Mouse (Mus musculus) left cerebral cortex, postnatal 14 days (tissue): ENCODE measurements at regions not wholly inside any gene's neighbourhood (a gene's known extent, or its start where the extent isn't known, plus 50 kb on each side); places are given as distances from the start of the nearest gene placed in this dataset.
"Not testable (repeated sequence)": the region's sequence is repeated elsewhere in the genome, so short reads cannot be mapped to it uniquely, and the experiment has no call there.

ENCODE experiments used
- DNase-seq, 2 experiments: peaks; one replicate each; pipeline ENCODE4 v3.0.0; 2021 to 2022; ENCODE audit warnings: low spot score in 2 of 2, mixed read lengths in 1 of 2
- intact Hi-C: fragments of 180-260 bp; cut with DNase I; formaldehyde crosslinking; loops from one replicate; pipeline ENCODE4 v1.15.1; 2025

DNA sequence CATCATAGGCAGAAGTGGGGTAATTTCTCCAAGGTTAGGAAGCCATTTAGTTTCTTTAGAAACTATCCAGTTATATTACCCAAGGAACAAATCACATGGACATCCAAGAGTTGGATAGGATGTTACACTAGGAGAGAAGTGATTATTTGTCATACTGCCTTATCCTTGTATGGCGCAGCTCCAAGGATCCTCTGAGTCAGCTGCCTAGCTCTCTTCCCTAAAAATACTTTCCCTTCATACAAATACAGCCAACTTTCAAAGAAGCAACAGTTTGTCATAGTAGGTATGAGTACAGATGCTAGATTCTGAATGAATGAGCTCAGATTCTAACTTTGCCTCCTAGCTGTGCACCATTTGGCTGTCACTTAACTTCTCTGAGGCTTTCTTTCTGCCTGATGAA, 492.9 kb upstream of the Gm9747 start:
- peak; percentile 8 to 10 for DNase-seq
- intact Hi-C loops: no loop called here

DNA sequence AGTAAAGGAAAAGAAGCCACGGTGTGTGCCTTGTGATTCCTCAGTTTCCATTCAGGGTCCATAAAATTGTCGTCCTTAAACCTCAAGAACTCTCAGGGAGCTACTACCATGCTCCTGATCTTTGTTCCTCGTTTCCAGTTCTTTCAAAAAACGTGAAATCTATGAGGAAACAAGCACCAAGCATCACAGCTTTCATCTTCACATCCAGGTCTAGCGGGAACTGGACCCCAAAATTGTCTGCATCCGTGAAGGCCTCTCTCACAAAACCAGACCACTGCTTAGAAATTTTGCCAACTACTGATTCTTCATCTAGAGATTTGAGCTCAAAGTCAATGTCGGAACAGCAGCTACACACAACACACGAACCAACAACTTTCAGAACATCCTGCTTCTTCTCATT, 491.0 kb upstream of the Gm9747 start:
- intact Hi-C loops, DNase-seq: not testable (repeated sequence)

- peak; percentile 14 to 46 for DNase-seq
- intact Hi-C loops: no loop called here
These were observed 488.4 kb upstream of the Gm9747 start for GRCm38 (mm10) chr1:81744524-81744923.

DNA sequence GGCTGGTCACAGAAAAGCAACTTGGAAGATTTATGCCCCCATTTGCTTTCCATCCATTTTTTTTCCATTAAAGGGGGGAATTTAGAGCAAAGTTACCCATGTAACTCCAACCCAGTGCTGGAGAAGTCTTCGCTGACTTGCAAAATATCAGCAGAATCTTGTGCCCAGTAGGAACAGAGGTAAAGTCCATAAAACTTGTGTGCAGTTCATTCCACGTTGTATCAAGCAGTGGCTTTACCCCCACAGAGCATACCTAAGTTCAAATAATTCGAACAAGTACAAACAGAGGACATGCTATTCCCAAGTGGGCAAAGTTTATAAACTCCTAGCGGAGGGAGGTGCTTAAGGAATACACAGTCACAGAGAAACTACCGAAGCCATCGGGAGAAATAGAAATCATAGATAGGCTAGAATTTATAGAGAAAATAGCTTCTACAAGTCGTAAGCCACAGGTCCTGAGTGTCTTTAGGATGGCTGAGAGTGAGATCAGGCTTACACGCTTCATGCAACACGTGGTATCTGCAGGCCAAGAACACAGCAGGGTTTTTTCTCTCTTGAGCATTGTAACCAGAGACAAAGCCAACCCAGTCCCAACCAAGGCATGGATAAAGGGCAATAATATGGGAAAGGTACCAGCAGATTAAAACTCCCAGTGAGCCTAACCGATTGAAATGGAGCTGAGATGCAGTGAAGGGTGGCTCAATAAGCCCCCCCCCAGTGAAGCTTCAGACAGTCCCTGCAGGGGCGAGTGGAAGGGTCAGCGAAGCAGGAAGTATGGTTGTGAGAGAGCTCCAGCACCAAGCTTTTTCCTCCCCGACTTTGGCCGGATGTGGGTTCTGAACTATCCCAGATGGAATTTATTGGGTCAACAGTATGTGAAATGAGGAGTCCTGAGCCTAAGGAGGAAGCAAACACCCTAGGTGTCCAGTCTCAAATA, 487.6 kb upstream of the Gm9747 start:
- intact Hi-C loops: no loop called here
- no peak for DNase-seq

GRCm38 (mm10) chr1:81746013-81746412, 486.9 kb upstream of the Gm9747 start:
- no peak for DNase-seq
- intact Hi-C loops: no loop called here

DNA sequence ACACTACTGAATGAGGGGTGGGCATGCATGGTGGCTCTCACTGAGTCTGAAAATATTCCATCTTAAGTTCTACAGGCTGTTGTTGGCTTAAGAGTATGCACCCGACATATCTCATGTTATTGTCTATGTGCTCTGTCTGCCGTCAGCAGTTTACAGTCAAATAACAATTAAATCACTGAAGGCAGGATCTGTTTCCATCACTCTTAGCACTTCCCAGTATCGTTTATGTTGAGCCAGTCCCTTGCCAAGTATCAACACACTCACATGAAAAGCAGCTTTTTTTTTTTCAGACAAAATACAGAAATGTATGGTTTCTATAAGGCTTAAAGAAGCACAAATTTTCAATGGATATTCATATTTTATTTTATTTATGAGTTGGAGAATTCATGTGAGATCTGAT, 485.9 kb upstream of the Gm9747 start:
- DNase-seq: no peak
- intact Hi-C loops: no loop called here

DNA sequence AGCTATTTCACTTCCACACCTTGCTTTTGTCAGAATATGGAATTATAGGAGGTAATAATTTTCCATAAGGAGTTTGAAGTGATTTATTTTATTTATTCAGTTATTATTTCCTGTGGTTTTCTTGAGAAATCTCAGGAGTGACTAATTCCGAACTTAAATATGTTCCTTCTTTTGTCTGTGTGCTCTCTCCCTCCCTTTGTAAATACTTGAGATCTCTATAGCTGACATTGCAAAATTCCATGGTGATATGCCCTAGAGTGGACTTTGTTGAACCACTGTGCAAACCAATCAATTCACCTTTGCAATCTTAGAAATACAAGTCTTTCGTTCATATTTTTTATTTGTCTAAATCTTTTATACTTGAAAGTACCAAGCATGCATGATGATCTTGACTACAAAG, 478.8 kb upstream of the Gm9747 start:
- DNase-seq: no peak
- intact Hi-C loops: no loop called here

DNA sequence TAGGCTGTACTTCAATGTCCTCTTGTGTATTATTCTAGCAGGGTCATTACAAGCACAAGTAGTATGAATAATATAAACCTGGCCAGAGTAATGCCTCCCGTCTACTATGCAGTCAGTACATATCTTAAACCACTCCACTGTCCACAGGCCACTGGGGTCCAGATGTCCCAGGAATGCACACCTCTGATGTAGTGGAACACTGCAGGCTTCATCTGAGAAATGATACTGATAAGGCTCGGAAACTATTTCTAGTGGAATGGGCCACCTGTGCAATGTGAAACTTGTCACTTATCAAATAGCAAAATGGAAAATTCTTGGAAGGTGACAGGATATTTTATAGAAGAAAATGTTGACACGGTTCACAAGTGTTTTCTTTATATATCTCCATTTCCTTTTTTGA, 477.6 kb upstream of the Gm9747 start:
- intact Hi-C loops: no loop called here
- DNase-seq: no peak

GRCm38 (mm10) chr1:81755694-81756093, 477.2 kb upstream of the Gm9747 start:
- intact Hi-C loops: no loop called here
- no peak for DNase-seq

GRCm38 (mm10) chr1:81759919-81760318, 473.0 kb upstream of the Gm9747 start:
- intact Hi-C loops: no loop called here
- DNase-seq: no peak

DNA sequence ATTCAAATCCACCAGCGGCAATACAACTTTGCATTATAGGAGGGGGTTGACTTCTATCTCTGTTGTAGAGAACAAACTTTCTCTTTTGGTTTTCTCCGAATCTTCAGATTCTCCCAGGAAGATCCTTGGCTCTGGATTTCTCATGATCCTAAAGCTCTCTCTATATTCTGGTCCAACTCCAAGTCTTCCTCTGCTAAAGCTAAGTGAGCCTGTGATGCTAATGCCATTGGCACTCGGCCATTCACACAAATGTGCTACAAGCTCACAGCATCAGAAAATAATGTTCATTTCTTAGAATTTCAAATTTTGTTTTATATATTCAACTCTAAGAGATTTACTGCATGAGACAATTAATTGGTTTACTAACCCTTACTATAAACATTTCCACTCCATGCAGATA, 461.2 kb upstream of the Gm9747 start:
- intact Hi-C loops: no loop called here
- DNase-seq: peak; percentile 7 to 30

GRCm38 (mm10) chr1:81780583-81780982, 452.3 kb upstream of the Gm9747 start:
- intact Hi-C loops: no loop called here
- DNase-seq: no peak

- no peak for DNase-seq
- intact Hi-C loops: no loop called here
These were observed 448.6 kb upstream of the Gm9747 start for GRCm38 (mm10) chr1:81784305-81784704.

DNA sequence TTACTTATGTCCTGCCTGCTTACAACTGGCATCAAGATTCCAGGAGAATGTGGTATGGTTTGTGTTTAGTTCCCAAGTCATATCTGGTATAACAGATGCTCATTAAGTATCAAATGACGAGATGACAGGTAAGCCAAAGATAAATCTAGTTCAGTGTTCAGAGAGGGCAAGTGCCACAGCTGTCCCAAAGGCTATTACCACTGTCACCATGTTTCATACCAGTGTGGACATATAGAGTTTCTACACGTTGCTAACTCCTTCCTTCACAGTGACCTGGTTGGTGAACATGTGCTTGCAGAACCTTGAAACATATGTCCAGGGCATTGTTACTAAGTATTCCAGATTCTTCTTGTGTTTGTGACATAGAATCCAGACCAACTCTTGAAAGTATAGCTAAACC, 438.1 kb upstream of the Gm9747 start:
- intact Hi-C loops: no loop called here
- no peak for DNase-seq

DNA sequence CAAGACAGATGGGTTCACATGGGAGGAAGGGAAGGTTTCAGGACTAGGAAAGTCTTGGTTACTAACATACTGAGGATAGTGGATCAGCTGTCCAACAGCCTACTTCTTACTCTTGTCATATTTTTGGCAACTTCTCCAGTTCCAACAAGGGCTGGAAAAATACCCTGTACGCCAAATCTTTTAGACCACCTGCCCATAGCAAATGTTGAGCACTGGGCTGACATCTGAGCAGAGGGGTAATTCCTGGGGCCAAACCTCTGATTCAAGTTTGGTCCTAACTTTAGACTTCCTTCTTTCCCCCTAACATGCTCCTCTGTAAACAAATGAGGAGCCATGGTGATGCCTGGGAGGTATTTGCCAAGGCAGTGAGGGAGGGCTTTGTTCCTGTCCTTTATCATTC, 437.5 kb upstream of the Gm9747 start:
- no peak for DNase-seq
- intact Hi-C loops: no loop called here

DNA sequence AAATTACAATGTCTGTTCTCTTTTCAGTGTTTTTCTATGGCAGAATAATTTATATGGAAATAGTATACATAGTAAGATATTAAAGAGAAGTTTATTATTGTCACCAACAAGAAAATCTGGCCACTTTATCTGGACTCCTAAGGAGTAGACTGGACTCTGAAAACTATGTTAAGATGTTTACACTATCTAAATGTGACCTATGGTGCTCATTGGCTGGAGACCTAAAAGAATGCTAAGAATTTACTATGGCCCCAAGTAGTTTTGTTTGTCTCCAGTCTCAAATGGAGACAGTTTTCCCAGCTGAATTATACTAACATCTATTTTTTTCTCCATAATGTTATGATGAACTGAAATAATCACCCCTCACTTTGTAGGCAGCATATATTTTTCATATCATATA, 421.3 kb upstream of the Gm9747 start:
- DNase-seq: no peak
- intact Hi-C loops: no loop called here

- intact Hi-C loops: no loop called here
These were observed 414.0 kb upstream of the Gm9747 start for GRCm38 (mm10) chr1:81818884-81819283.

GRCm38 (mm10) chr1:81841966-81842365, 390.9 kb upstream of the Gm9747 start:
- intact Hi-C loops: no loop called here
- DNase-seq: no peak

More at GRCm38 (mm10) chr1:81818884-81819283, 414.0 kb upstream of the Gm9747 start:
- no peak for DNase-seq

DNA sequence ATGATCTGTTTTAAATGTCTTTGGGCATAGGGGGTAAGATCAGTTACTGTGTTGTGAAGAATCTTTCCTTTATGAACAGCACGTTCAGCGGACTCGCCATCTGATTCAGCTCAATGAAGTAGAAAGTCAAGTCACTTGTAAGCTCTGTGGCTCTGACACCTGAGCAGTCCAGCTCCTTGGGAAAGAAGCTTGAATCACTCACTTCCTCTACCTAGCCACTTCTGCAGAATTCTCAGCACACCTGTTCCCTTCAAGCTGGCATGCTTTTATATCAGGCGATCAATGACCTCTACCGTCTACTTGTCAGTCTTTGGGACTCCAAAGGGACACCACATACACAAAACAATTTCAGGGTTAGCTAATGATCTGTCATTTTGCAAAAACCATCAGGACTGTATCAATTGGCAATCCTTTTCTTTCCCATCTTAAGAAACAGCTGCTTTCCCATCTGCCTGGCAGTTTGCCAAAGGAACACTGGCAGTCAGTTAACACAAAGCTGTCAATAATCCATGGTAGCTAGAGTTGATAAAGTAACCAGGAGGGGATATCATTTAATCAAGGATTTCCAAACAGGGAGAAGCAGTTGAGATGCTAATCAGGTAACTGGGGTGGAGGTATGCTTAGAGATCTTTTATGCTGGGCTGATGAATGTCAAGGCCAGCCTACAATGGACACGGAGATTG, 382.3 kb upstream of the Gm9747 start:
- intact Hi-C loops: no loop called here
- no peak for DNase-seq

- intact Hi-C loops: no loop called here
- no peak for DNase-seq
These were observed 373.4 kb upstream of the Gm9747 start for GRCm38 (mm10) chr1:81859464-81859863.

GRCm38 (mm10) chr1:81864571-81864970, 368.3 kb upstream of the Gm9747 start:
- intact Hi-C loops: no loop called here
- peak; percentile 26 to 66 for DNase-seq
